Mouse (Mus musculus) pancreas, adult 10 weeks (tissue): Measurements from ENCODE around the gene Tra2a. TPM values are rescaled to one million over a fixed set of nuclear protein-coding genes. Genes with fewer than 3 reads are reported as not detected.

Experiments used
- polyA plus RNA-seq: library from polyadenylated mRNA; stranded (reverse); fragments of 350-450 nt; fragmentation: Illumina TruSeq; extraction: RNeasy Lipid Tissue Mini Kit (QIAGEN cat#74804); gene quantifications from one replicate; pipeline ENCODE4 v1.2.3, GENCODE M21; 2015; ENCODE audit warnings: low read depth, low replicate concordance; ENCODE audit not compliant: insufficient read depth

Gene Tra2a
- polyA plus RNA-seq: 23.4 TPM

DNA sequence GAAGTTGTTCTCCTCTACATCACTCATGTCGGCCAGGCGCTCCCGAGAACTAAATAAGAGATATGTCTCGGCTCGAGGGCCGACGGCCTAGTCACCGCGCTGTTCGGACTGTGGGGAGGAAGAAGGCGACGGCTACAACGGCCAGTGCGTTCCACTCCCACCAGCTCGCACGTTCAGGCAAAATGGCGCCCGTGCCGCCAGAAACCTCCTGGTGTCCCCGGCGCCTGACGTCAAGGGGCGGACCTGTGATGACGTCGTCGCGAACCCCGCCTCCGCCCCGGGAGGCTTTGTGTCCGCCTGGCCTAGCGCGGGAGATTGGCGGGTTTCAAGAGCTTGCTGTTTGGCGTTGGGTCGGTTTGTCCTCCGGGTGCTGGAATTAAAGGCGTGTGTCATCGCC is at the start of gene Tra2a:
TSS of gene Tra2a (minus strand) at position 187 of the 397 bp plus-strand sequence.

DNA sequence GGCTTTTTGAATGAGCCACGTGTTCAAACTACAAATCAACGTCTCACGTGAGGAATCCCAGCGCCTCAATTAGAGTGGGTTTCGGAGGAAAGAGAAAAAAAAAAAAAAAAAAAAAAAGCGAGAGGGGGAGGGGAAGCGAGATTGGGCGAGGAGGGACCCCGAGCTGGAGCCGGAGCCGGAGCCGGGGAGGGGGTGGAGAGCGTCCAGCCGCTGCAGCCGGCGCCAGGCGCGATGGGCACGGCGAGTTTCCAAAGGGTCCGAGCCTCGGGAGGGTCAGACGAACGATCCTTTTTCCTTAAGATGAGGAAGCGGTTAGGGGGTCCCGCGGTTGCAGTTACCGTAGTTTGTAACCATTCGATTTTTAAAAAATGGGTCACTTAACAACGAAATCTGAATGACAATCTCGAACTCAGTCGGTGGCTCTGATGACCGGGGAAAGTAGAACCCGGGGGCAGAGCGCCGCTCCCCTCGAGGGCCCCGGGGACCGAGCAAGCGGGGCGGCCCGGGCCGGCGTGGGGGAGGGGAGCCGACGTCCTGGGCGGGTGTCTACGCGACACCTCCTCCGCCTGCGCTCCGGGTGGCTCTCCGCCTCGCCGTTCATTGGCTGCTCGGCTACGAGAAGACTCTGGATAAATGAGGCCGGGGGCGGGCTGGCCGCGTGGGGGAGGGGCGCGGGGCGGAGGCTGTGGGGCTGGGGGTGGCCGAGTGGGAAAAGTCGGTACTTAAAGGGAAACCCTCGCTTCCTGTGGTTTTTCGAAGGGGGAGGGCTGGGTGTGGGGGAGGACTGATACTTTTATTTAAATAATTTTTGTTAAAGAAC is 48.7 kb downstream of the Tra2a start, which contains the start of gene Igf2bp3:
TSS of gene Igf2bp3 (minus strand) at position 30 of the 820 bp plus-strand sequence.

Other genes starting within 250 kb of the Tra2a start
- gene Gpnmb, start 227.5 kb downstream of the Tra2a start, polyA plus RNA-seq: 1.5 TPM
- gene Malsu1, start 190.2 kb downstream of the Tra2a start, polyA plus RNA-seq: 8.7 TPM
- gene Igf2bp3, start 49.1 kb downstream of the Tra2a start, polyA plus RNA-seq: not detected
- 0.57 TPM for gene Ccdc126, start 55.2 kb upstream of the Tra2a start, polyA plus RNA-seq
- 2.3 TPM for gene Fam221a, start 103.7 kb upstream of the Tra2a start, polyA plus RNA-seq
- gene Stk31, start 131.6 kb upstream of the Tra2a start, polyA plus RNA-seq: not detected